Mouse (Mus musculus) megakaryocyte, embryonic 14.5 days (primary cell): Measurements from ENCODE around the gene Olfr572. TPM values are rescaled to one million over a fixed set of nuclear protein-coding genes. Genes with fewer than 3 reads are reported as not detected.

Experiments
- H3K27me3 ChIP-seq: replicated peaks from 2 replicates; pipeline ENCODE3; 2012; ENCODE audit warnings: inconsistent platforms
- H3K36me3 ChIP-seq: replicated peaks from 2 replicates; pipeline ENCODE3; 2012; ENCODE audit warnings: low read length, inconsistent platforms, mixed read lengths
- H3K4me1 ChIP-seq: 2 replicates; pipeline ENCODE4 v1.6.1; 2012; ENCODE audit warnings: inconsistent platforms
- H3K4me3 ChIP-seq: replicated peaks from 2 replicates; pipeline ENCODE3; 2012; ENCODE audit warnings: moderate library complexity, mild to moderate bottlenecking, inconsistent platforms
- H3K9me3 ChIP-seq: 2 replicates; pipeline ENCODE4 v1.6.1; 2012; ENCODE audit warnings: inconsistent platforms
- FLI1 ChIP-seq: IDR thresholded peaks from 2 replicates; pipeline ENCODE4 v1.6.1; 2012; ENCODE audit warnings: low read length, inconsistent platforms, mixed read lengths
- GATA1 ChIP-seq: IDR thresholded peaks from 3 replicates; pipeline ENCODE4 v1.6.1; 2012; ENCODE audit warnings: mixed read lengths, low read length, inconsistent platforms, borderline replicate concordance
- polyA plus RNA-seq: library from polyadenylated mRNA; stranded (reverse); fragments of >175 nt; gene quantifications from 2 replicates; pipeline ENCODE4 v1.2.3, GENCODE M21; 2012; ENCODE audit warnings: low replicate concordance; ENCODE audit not compliant: insufficient read depth

Gene Olfr572
- not detected in 2 replicates for polyA plus RNA-seq

DNA sequence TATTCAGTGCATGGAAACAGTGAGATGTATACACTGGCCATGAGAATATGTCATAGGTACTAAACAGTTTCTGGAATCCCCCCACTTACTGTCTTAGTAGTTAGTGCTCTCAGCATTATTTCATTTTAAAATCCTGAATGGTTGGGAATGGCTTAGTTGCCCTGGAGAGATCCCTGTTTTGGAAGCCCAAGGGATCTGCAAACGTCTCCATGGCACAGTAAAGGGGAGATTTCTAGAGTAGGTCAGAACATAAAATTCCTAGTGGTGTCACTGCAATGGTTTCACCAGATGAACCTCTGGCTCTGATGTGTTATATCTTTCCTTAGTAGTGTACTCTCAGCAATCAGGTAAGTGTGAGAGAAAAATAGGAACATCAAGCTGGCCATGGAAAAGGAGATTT lies at the start of gene Olfr572:
Olfr572 (plus strand) TSS at position 301 of the 400 bp plus-strand sequence.
- Histone ChIP-seq H3K4me1 (no peaks in the 10 kb centered on the region), H3K4me3 (no peak within 1 kb of the TSS), H3K36me3 (no peaks in the 10 kb centered on the region), H3K9me3 (no peaks in the 10 kb centered on the region), H3K27me3 (no peaks in the 10 kb centered on the region)
- TF ChIP-seq GATA1 = no peak
- TF ChIP-seq FLI1 = no peak

DNA sequence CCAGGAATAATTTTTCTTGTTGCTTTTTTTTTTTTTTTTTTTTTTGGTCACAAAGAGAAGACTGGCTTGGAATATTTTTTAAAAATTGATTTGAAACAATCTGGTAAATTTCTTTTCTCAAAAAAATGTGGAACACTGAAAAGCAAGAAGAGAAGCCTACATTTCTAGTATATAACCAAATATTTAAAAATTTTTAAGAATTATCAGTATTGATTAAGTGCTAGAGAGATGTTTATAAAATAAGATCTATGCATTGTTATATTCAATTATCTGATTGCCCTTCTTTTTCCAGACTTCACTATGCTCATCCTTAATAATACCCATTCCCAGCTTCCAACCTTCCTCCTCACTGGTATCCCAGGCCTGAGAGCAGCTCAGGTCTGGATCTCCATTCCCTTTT lies 47.4 kb upstream of the Olfr572 start, which contains the start of gene Olfr568:
Olfr568 (plus strand) TSS at position 301 of the 400 bp plus-strand sequence.
- no peaks in the 10 kb centered on the region for H3K36me3 ChIP-seq
- no peaks in the 10 kb centered on the region for H3K4me1 ChIP-seq
- peaks cover 6% of the 10 kb centered on the region for H3K9me3 ChIP-seq
- H3K27me3 ChIP-seq = no peaks in the 10 kb centered on the region
- no peak within 1 kb of the TSS for H3K4me3 ChIP-seq
- TF ChIP-seq FLI1 (no peak), GATA1 (no peak)

DNA sequence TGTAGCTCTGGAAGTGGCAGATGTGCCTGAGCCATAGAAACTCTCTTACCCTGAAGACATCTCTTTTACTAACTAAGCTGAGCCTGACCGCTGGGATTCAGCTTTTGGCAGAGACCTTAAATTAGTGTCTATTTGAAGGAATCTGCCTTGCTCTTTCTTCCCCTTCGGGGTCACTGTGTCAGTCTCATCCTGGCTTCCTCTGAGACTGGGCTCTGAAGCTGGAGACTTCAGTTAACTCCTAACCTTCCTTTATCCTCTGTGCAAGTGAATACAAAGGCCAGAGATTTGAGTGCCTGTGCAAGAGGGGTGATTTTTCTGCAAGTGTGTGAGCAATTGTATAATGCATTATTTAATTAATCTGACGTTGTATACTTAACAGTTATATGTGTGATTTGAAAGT lies 33.4 kb upstream of the Olfr572 start, which contains the start of gene Olfr569:
Olfr569 (minus strand) TSS at position 101 of the 400 bp plus-strand sequence.
- H3K9me3 ChIP-seq = no peaks in the 10 kb centered on the region
- no peaks in the 10 kb centered on the region for H3K27me3 ChIP-seq
- H3K36me3 ChIP-seq = no peaks in the 10 kb centered on the region
- TF ChIP-seq GATA1 = no peak
- no peak for TF ChIP-seq FLI1
- no peaks in the 10 kb centered on the region for H3K4me1 ChIP-seq
- no peak within 1 kb of the TSS for H3K4me3 ChIP-seq

DNA sequence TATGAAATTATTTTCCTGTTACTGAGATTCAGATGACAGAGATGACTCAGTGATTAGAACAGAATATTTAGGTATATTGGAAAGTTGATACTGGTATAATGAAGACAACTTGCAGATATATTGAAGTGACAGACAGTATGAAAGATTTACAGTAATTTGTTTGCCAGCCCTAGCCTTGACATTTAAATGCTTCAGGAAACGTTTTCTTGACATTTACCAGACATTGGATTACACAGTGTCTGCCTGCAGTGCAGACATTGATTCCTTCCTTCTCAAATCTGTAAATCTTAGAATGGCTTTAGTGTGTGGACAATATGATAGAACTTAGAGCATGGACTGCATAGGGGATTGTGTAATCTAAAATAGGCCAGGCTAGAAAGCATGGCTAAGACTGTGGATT lies 8.9 kb upstream of the Olfr572 start:
- no peaks in the 10 kb centered on the region for H3K9me3 ChIP-seq

DNA sequence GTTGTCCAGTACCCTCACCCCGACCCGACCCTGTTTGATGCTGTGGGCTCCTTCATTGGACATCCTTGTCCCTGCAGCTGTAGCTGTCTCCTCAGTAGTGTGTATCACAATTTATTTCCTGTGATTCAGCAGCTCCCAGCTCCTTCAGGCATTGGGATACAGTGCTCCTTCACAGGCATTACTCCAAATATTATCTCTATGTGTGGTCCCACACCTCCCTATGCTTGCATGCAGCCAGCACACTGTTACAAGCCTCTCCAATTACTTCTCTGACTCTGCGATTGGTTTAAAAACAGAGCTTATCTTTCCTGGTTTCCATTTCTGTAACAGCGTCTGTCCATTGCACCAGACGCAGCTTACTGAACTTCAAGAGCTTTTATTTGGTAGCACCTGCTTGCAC lies 7.8 kb upstream of the Olfr572 start:
- no peaks in the 10 kb centered on the region for H3K9me3 ChIP-seq
- no peaks in the 10 kb centered on the region for H3K27me3 ChIP-seq
- no peaks in the 10 kb centered on the region for H3K4me1 ChIP-seq
- TF ChIP-seq FLI1 (no peak), GATA1 (no peak)
- H3K4me3 ChIP-seq = no peak overlapping the region
- H3K36me3 ChIP-seq = no peaks in the 10 kb centered on the region

More for the DNA sequence above, 8.9 kb upstream of the Olfr572 start:
- Histone ChIP-seq H3K4me3 (no peak overlapping the region), H3K36me3 (no peaks in the 10 kb centered on the region), H3K4me1 (no peaks in the 10 kb centered on the region), H3K27me3 (no peaks in the 10 kb centered on the region)
- TF ChIP-seq FLI1 (no peak), GATA1 (no peak)

DNA sequence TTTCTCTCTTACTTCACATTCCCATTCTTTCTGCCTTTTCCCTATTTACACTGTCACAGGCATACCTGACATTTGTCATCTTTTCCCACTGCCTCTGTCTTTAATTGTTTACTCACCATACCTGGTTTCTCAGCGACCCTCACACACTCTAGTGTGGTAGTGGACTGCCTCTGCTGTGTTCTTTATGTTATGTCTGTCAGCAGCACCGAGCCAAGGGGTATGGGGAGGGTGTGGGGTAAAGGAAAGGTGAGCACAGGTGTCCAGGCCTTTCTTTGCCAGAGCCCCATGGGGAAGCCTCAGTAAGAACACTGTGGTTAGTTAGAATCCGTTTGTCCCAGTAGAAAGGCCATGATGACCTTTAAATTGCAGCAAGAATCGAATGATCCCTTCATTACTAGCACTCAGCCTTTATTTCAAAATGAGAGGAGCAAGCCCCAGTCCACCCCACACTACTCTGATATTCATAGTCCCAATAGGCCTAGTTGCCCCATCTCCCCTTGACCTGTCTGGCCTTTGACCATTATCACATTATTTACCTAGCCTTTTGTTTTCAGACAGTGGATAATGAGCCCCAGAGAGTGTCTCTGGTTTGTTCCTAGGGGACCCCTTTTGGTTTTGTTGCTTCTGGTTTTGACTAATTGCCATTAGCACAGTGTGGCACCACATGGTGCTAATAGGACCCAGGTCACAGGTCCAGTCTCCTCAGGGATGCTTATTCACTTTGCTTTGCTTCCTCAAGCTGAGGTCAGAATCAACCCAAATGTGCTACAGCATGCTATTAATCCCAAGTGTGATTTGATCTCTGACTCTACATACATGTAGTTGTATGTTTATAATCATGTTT lies 7.0 kb upstream of the Olfr572 start, which contains the start of gene Olfr571:
Olfr571 (minus strand) TSS at position 505 of the 844 bp plus-strand sequence.
- Histone ChIP-seq H3K9me3 (no peaks in the 10 kb centered on the region), H3K4me3 (no peak within 1 kb of the TSS), H3K4me1 (no peaks in the 10 kb centered on the region), H3K27me3 (no peaks in the 10 kb centered on the region), H3K36me3 (no peaks in the 10 kb centered on the region)
- no peak for TF ChIP-seq GATA1
- no peak for TF ChIP-seq FLI1

DNA sequence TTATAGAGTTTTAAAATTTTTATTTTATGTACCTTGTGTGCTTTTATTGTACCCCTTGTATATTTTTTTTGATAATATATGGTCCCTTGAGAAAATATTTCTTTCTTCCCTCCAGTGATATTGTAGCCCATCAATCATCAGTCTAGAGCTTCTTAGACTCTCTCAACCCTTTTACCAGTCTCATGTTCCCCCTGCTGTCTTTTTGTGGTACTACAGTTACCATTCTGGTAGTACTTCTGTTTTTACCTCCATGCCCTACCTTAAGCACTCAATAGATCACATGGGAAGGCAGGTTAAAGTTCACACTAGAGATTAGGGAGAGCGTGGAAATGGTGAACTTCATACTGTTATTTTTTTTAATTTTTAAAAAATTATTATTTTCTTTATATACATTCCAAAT lies 4.6 kb upstream of the Olfr572 start:
- no peak overlapping the region for H3K4me3 ChIP-seq
- H3K36me3 ChIP-seq = no peaks in the 10 kb centered on the region
- H3K9me3 ChIP-seq = no peaks in the 10 kb centered on the region
- TF ChIP-seq FLI1 (no peak), GATA1 (no peak)
- H3K4me1 ChIP-seq = no peaks in the 10 kb centered on the region
- no peaks in the 10 kb centered on the region for H3K27me3 ChIP-seq

DNA sequence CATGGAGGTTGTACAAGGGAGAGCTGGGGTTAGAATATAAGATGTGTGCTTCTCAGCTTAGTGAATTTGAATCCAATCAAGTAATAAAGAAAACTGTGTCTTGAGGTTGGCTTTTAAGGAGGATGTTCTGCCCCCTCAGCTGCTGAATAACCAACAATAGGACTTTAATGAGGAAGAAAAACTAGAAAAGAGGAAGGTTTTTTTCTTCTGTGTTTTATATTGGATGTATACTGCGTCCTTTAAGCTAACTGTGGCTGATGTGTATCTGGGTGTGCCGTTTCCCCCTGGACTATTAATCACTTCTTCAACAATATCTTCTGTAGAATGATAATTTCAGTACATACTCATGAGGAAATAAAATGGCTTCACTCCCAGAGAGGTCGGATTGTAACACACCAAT lies 2.9 kb downstream of the Olfr572 start:
- no peaks in the 10 kb centered on the region for H3K27me3 ChIP-seq
- no peak overlapping the region for H3K4me3 ChIP-seq
- no peak for TF ChIP-seq GATA1
- no peak for TF ChIP-seq FLI1

DNA sequence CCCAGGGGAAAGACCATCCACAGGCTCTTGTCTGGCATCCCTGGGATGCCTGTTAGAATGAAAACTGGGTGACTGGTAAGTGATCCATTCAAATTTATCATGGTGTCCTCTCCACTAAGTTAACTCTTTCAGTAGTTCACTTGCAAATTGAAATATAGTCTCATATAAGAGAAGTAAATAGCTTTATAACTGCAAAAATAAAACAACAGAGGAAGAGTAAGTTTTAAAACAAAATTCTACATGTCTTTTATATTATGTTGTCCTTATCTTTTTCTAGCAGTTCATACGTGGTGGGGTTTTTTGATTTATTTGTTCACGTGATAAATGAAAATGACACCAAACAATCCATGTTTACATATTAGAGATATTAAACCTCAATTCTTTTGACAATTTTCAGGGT lies 18.3 kb downstream of the Olfr572 start, which contains the start of gene Olfr573-ps1:
Olfr573-ps1 (minus strand) TSS at position 101 of the 400 bp plus-strand sequence.
- Histone ChIP-seq H3K9me3 (no peaks in the 10 kb centered on the region), H3K4me3 (no peak within 1 kb of the TSS), H3K36me3 (no peaks in the 10 kb centered on the region), H3K4me1 (no peaks in the 10 kb centered on the region), H3K27me3 (no peaks in the 10 kb centered on the region)
- TF ChIP-seq GATA1 (no peak), FLI1 (no peak)

More for the DNA sequence above, 2.9 kb downstream of the Olfr572 start:
- Histone ChIP-seq H3K9me3 (no peaks in the 10 kb centered on the region), H3K4me1 (no peaks in the 10 kb centered on the region), H3K36me3 (no peaks in the 10 kb centered on the region)

DNA sequence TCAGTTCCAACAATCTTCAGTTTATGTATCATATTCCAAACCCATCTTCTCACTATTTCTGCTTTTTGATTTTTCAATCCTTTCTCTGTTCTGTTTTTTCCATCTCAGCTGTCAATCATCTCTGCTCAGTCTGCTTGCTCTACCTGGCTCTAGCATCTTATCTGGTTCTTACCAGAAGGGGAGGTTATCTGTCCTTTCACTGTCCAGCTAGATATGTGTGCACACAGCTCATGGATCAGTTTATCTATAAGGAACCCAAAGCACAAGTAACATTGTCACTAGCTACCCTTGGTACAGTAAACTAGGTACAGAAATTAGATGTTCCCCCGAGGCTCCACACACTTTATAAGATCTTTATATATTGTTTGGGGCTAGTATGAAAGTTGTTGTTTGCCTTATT lies 19.2 kb downstream of the Olfr572 start:
- Histone ChIP-seq H3K4me1 (no peaks in the 10 kb centered on the region), H3K27me3 (no peaks in the 10 kb centered on the region), H3K9me3 (no peaks in the 10 kb centered on the region), H3K4me3 (no peak overlapping the region), H3K36me3 (no peaks in the 10 kb centered on the region)
- no peak for TF ChIP-seq FLI1
- no peak for TF ChIP-seq GATA1

DNA sequence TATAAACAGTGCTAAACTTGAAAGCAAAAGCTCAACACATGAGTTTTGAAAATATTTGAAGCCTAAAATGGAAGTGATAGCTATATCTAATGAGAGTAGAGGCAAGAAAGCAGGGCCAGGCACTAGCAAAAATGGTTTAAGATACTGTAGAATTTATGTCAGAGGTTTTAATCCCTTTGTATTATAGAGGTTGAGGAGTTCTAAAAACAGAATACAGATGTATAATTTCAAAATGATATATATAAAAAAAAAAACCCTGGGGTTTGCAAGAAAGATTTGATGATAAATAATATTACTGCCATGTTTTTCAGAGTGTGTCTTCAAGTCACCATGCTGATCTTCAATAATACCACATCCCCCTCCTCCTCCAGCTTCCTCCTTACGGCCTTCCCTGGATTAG lies 24.0 kb downstream of the Olfr572 start, which contains the start of gene Olfr574:
Olfr574 (plus strand) TSS at position 301 of the 400 bp plus-strand sequence.
- no peak for TF ChIP-seq FLI1
- Histone ChIP-seq H3K36me3 (no peaks in the 10 kb centered on the region), H3K4me3 (no peak within 1 kb of the TSS), H3K27me3 (no peaks in the 10 kb centered on the region), H3K4me1 (no peaks in the 10 kb centered on the region), H3K9me3 (no peaks in the 10 kb centered on the region)
